8 mouse cellular contexts compared by ENCODE assay signal in the genomic region with DNA sequence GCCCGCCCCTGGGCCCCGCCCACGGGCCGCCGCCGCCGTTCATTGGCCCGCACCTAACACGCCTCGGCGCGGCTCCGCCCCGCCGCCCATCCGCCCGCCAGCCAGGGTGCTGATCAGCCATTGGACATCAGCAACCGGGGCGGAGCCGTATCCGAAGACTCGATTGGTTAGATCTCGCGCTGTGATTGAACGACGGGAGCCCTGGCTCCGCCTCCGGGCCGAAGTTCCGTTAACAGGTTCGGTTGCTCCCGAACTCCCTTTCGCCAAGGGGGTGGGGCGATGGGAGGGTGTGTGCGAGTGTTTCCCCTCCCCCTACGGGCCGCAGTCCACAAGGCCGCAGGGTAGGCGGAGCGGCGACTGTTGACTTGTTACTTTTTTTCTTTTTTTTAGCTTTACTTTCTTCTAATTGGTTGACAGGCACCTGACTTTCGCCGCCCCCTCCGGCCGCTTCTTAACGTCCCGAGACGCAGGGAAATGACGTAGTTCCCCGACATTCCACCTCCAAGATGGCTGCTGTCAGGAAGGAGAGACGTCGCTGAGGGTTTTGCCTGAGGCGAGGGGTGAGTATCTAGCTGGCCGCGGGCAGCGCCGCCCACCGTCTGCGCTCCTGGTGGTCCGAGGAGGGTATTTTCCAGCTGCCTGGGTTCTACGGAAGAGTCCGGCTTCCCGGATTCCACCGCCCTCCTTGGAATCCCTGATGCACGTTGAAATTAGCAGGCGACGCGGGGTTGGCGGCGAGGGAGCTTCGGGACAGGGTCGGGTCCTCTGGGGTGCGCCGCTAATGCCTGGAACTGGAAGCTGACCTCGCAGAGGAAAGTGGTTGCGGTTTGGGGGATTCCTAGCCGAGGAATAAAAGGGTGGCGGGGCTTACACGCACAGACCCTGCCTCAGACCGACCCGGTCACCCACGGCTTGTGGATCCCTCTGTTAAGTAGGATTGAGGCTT. TPM values are rescaled to one million over a fixed set of nuclear protein-coding genes. Genes with fewer than 3 reads are reported as not detected.
DNase-seq lines count a peak whose midpoint lies in the region; ATAC-seq lines count a peak whose summit lies in the region.

A gene (plus strand): TSS at position 259 of the 946 bp plus-strand sequence.

- WGBS in hindbrain, embryonic 16.5 days, result under 1% methylated on average over 79 of the region's 82 CpGs
- WGBS in macrophage (ENCODE audit: missing documents), result under 1% methylated on average over 73 of the region's 82 CpGs

- peaks cover 8% of the 10 kb centered on the region for H3K36me3 ChIP-seq in hindbrain, embryonic 16.5 days (ENCODE audit: control insufficient read depth, insufficient read depth, low read length)
- H3K36me3 ChIP-seq in macrophage (ENCODE audit: inconsistent target), result 0 out of 2 replicates have a peak, but pooled peaks cover 6% of the 10 kb centered on the region

- peaks cover 28% of the 10 kb centered on the region for H3K4me1 ChIP-seq in hindbrain, embryonic 16.5 days (ENCODE audit: control insufficient read depth, insufficient read depth, low read depth, low read length)

- peak; percentile 98 for DNase-seq in WW6 (ENCODE audit: low read depth, low spot score)
- DNase-seq in cerebellum, postnatal 4 days (ENCODE audit: low spot score in 2 of 2), result peak; percentile 94 to 98
- DNase-seq in gastrocnemius, adult 18-20 months (ENCODE audit: low spot score), result peak; percentile 99
- peak; percentile 96 to 99 for DNase-seq in left cerebral cortex, adult 18-20 months (ENCODE audit: low spot score in 2 of 2)
- peak; percentile 100 for DNase-seq in right cerebral cortex, adult 18-20 months
- peak; percentile 94 for DNase-seq in urinary bladder, postnatal 10 days (ENCODE audit: low spot score)

- H3K27me3 ChIP-seq in hindbrain, embryonic 16.5 days (replicated peaks; ENCODE audit: control insufficient read depth, insufficient read depth, low read length), result no peaks in the 10 kb centered on the region

- peaks cover 89% of the 10 kb centered on the region for H3K79me2 ChIP-seq in macrophage (ENCODE audit: inconsistent target)

- H3K27ac ChIP-seq in hindbrain, embryonic 16.5 days (ENCODE audit: low read depth, low read length), result peak within 1 kb of the TSS; percentile 86
- peak within 1 kb of the TSS; percentile 71 for H3K27ac ChIP-seq in macrophage

- H3K9ac ChIP-seq in hindbrain, embryonic 16.5 days (ENCODE audit: low read depth, low read length), result peak within 1 kb of the TSS; percentile 95

- no peaks in the 10 kb centered on the region for H3K9me3 ChIP-seq in hindbrain, embryonic 16.5 days (ENCODE audit: control insufficient read depth, low read length)

- peak; percentile 98 for ATAC-seq in hindbrain, embryonic 16.5 days

- peak within 1 kb of the TSS; percentile 100 for H3K4me3 ChIP-seq in hindbrain, embryonic 16.5 days (ENCODE audit: low read length)
- H3K4me3 ChIP-seq in macrophage (ENCODE audit: inconsistent target), result peak within 1 kb of the TSS; percentile 100

- peak within 1 kb of the TSS; percentile 92 for H3K4me2 ChIP-seq in hindbrain, embryonic 16.5 days (ENCODE audit: low read length)

RNA-seq across cellular contexts. Expression of the gene that starts here (rescaled TPM):
- 100 to 1,000 TPM; 127 to 147 TPM for total RNA-seq in gastrocnemius, adult 18-20 months (2021)
- 2.2 and 2.6 TPM in 2 replicates for polyA plus RNA-seq in hindbrain, embryonic 16.5 days (2015; fragmentation: Nextera tagmentation; extraction: Ambion mirVana)
- 10 to 100 TPM; 30.3 to 34.3 TPM for total RNA-seq in left cerebral cortex, adult 18-20 months (2021)
- total RNA-seq in macrophage (2018; cell fraction: chromatin; rRNA removed), result 10 to 100 TPM; 30.8 to 70.7 (median 49.6) TPM
- total RNA-seq in macrophage (2018; cell fraction: cytosol; rRNA removed), result 10 to 100 TPM; 32.3 to 66.4 (median 45.2) TPM
- total RNA-seq in macrophage (2018; cell fraction: nucleus; rRNA removed), result 10 to 100 TPM; 22.1 to 63.3 (median 38.7) TPM
- 25.3 to 59.6 TPM (median 30.0 TPM) in 3 replicates for polyA plus RNA-seq in macrophage (2018)

Comparison
In these comparisons a context has a peak if more than half of its experiments do, and no peak if none do; other contexts are left out.
1. Peak in every context shown above with its lines: DNase-seq, ATAC-seq, H3K4me3 ChIP-seq and H3K27ac ChIP-seq.